Mouse (Mus musculus): ENCODE measurements around the gene Bax.
"Not testable (repeated sequence)": the region's sequence is repeated elsewhere in the genome, so short reads cannot be mapped to it uniquely, and the experiment has no call there.

Gene Bax

GRCm38 (mm10) chr7:45481374-45481927 is 14.8 kb upstream of the Bax start, which contains the start of gene Tulp2:
Gene Tulp2 (plus strand): TSS chr7:45481877.
- DNase-seq, result peak; percentile 81 to 82

- not testable (repeated sequence) for DNase-seq
Observed at GRCm38 (mm10) chr7:45480310-45480709, 13.6 kb upstream of the Bax start.

- no peak for DNase-seq
Observed at GRCm38 (mm10) chr7:45478774-45479173, 12.1 kb upstream of the Bax start.

GRCm38 (mm10) chr7:45477003-45477402 is 10.3 kb upstream of the Bax start:
- peak; percentile 80 to 81 for DNase-seq

DNA sequence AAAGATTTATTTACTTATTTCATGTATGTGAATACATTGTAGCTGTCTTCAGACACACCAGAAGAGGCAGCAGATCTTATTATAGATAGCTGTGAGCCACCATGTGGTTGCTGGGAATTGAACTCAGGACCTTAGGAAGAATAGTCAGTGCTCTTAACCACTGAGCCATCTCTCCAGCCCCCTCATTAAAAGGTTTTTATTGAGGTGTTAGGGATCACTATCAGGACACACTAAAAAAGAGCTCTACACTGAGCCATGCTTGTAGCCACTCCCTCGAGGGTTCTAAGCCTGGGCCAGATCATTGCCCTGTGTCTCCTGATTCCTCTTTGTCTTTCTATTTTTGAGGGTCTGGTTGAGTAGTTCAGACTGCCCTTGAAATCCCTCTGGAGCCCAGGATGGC is 9.8 kb upstream of the Bax start:
- DNase-seq, result no peak

DNA sequence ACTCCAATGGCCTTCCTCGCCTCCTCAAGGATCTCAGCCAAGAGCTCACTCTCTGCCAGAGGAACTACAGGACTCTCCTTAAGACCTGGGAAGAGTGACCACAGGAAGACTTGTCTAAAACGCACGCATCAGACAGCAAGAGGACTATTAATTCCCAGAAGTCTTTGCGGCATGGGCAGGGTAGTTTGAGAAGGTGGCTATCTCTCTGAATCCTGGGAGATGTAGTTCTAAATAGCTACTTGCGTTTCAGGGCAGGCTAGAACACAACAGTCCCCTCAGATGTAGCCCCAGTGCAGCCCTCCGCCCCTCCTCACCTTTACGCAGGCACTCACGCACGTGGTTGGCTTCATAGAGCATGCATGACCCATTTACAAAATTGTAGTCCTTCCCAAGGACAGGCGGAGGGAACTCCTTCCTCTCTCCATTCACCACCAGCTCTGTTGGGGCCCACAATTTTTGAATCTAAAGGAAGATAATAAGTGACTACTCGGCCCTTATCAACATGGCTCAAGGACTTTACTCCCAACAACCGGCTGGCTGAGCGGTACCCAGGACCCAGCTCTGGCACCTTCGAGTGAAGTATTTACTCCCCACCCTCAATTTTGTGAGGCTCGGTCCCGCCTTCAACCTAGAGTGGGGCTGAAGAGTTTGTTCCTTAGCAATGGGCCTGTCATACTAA is 8.7 kb upstream of the Bax start:
- peak in 1 of 2 experiments; percentile 52 for DNase-seq

DNA sequence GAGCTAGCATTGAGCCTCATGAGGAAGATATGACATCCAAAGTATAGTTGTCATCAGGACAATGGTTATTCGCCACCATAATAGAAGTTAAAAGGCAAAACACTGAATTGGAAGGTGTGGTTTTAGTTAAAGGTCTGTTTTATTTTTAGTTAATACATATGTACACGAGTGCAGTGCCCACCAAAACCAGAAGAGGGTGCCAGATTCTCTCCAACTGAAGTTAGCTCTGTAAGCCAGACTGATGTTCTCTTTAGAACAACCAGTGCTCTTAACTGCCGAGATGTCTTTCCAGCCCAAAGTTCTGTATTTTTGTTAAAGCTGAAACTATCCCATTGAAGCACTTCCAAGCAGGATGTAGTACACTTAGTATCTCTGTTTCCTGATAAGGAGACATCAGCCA is 4.2 kb upstream of the Bax start:
- peak; percentile 83 to 87 for DNase-seq

GRCm38 (mm10) chr7:45467090-45467670 is 482 bp upstream of the Bax start:
- DNase-seq, result no peak

DNA sequence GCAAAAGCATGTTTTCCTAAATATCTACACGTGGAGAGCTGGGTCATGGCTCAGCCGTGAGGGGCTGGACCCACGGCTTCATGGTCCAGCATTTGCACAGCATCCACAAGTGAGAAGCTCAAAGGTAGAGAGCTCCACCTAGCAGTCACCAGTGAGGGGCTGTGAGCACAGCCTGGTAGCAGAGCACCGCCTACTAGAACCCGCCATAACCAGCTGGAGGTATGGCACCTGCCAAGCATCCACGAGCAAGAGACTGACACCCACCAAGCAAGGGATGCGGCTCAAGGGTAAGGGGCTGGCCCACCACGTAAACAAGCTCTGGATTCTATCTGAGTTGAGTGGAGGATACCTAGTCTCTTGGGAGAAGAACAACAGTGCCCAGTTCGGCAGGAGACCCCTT is 1.1 kb downstream of the Bax start:
- peak in 1 of 2 experiments; percentile 48 for DNase-seq

- no peak for DNase-seq
Observed at GRCm38 (mm10) chr7:45465112-45465511, 1.6 kb downstream of the Bax start.

DNA sequence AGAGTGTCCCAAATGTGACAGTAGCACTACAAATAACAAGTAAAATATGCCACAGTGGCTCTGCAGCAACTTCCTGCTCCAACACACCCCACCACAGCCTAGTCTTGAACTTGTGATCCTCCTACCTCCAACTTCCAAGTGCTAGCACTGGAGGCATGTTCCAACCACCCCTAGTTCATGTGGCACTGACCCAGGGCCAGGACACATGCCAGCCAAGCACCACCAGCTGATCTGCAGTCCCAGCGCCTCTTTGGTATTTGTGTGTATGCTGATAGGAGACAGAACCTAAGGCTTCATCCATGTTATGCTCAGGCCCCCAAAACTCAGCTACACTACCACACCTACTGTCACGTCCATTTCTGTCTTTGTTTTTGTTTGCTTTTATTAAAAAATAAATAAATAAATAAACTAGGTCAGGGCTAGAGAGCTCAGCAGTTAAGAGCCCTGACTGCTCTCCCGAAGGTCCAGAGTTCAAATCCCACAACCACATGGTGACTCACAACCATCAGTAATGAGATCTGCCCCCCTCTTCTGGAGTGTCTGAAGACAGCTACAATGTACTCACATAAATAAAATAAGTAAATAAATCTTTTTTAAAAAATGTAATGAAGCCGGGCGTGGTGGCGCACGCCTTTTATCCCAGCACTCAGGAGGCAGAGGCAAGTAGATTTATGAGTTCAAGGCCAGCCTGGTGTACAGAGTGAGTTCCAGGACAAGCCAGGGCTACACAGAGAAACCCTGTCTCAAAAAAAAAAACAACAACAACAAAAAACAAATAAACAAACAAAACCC is 2.5 kb downstream of the Bax start:
- DNase-seq, result peak in 1 of 2 experiments; percentile 49

DNA sequence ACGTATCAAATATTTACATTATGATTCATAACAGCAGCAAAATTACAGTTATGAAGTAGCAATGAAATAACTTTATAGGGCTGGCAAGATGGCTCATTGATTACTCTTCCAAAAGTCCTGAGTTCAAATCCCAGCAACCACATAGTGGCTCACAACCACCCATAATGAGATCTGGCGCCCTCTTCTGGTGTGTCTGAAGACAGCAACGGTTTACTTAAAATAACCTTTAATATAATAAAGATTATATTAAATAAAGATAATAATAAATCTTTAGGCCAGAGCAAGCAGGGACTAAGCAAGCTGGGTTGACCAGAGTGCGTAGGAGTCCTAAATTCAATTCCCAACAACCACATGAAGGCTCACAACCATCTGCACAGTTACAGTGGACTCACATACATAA is 3.8 kb downstream of the Bax start:
- DNase-seq, result not testable (repeated sequence)

DNA sequence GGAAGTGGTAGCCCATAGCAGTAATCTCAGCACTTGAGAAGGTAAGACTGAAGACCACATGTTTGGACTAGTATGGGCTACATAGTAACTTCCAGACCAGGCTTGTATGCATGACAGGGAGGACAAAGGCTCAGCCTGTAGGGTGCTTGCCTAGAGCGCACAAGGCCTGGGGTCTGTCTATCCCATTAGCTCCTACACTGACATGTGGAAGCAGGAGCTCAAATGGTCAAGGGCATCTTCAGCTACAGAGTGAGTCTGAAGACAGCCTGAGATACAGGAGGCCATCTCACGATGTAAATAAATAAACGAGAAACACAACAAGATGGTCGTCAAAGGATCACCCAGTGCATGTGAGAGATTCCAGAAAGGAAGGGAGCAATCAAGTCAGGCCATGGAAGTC is 4.4 kb downstream of the Bax start:
- no peak for DNase-seq

GRCm38 (mm10) chr7:45461781-45462180 is 4.9 kb downstream of the Bax start:
- DNase-seq, result no peak

DNA sequence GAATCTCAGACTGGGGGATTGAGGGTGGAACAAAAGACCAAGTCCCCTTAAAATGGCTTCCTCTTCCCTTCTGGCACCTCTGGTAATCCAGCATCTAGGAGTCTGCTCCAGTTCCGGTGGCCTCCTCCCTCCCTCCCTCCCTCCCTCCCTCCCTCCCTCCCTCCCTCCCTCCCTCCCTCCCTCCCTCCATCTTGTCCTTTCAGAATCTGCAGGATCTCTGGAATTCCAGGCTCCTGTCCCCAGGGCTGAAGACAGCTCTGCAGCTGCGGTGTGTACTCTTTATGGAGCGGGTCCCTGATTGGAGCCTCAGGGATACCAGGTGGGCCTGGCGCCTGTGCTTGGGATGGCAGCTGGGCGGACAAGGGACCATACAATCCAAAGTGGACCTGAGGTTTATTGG is 5.4 kb downstream of the Bax start:
- peak in 1 of 2 experiments; percentile 35 for DNase-seq

DNA sequence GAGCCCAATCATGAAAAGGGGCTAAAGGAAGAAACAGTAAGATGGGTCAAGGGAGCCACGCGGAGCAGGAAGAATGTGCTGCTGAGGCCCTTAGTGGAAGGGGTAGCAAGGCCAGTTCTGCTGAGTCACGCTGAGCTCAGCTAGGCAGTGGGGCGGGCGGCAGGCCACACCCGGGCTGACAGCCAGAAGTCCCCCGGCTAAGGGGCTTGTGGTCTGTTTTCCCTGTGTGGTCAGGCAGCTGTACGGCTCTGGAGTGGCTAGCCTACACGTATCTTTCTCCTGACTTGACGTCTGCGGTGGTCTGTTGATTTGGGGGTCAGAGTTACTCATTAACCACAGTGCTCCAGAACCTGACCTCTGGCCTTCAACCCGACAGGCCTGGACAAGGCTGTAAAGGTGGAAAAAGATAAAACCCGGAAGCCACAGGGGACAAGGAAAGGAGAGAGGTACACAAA is 5.8 kb downstream of the Bax start:
- DNase-seq, result peak; percentile 74 to 80

DNA sequence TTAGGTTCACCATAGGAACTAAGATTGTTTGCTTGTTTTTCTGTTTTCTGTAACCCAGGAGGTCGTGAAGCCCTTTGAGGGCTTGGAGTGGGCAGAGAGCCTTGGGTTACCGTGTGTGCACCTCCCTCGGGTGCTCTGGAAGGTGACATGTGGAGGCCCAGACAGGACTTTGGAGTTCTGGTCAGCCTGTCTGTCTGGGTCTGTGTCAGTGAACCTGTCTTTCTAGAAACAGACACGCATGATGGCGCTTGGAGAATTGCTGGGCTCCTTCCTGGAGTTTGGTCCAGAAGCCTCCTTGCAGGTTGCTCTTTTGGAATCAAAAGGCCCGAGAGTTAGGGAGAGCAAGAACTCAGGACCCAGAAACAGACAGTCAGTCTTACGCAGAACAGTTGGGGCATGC is 6.3 kb downstream of the Bax start:
- peak; percentile 36 to 56 for DNase-seq

- peak; percentile 98 for DNase-seq
Observed at GRCm38 (mm10) chr7:45459564-45460140, 7.0 kb downstream of the Bax start, which contains the start of gene Ftl1. Gene Ftl1 (minus strand): TSS chr7:45459884.

GRCm38 (mm10) chr7:45458748-45459563 is 7.7 kb downstream of the Bax start:
- peak; percentile 96 for DNase-seq

- no peak for DNase-seq
Observed at GRCm38 (mm10) chr7:45457204-45458060, 9.3 kb downstream of the Bax start.

DNA sequence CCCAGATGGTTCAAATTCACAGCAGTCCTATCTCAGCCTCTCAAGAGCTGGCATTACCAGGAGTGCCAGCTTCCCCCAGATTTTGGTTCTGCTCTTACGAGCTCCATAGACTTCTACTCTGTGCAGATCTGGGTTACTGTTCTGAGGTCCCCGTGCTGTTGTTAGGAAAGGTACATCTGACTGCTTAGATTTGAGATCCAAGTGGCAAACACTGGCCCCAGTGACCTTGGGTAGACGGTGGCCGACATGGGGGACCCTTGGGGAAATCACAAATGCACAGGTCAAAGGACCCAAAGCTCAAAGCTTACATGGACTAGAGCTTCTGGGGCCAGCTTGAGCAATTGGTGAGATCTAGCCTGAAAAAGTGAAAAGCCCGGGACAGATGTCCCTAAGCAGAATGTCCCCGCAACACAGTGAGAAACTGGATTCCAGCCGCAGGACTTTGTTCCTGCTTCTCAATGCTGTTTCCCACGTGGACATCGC is 9.9 kb downstream of the Bax start:
- DNase-seq, result no peak
